Mouse (Mus musculus): Measurements from ENCODE around the gene Slc27a4.

Slc27a4 gene

DNA sequence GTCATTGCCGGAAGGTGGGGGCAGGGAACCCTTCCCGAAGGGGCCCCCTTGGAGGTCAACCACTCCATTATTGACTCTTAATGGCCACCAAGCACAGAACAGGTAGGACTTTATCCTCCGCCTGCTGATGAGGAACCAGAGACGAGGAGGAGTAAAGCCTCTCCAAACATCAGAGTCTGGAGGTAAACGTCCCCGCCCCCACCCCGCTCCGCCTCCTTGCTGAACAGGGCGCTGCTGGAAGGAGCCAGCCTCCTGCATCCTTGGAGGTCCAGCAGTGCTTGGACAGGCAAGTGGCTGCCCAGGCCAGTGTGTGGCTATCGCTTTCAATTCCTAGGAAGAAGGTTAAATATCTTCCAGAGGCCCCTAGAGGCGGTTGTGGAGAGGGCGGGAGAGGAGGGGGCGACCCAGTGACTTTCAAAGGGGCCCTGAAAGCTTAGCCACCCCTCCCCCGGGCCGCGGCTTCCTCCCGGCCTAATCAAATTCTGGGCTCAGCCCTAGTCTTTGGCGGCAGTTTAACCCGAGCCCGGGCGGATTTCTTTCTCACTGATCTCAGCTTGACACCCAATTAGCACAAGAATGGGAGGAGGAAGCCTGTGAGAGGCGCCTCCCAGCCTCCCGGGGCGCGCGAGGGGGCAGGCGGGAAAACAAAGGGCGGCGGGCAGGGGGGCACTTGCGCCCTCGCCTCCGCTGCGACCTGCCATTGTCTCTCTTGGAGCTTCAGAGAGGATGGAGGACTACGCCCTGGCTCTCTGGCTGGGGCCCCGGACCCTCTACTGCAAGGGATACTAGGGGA lies 17.8 kb downstream of the Slc27a4 start, which contains the start of gene Urm1:
Gene Urm1 (plus strand): TSS at position 51 of the 793 bp plus-strand sequence.
- peak; percentile 98 for DNase-seq

GRCm38 (mm10) chr2:29826318-29826925 lies 24.0 kb downstream of the Slc27a4 start:
- no peak for DNase-seq

GRCm38 (mm10) chr2:29826926-29827708 lies 24.7 kb downstream of the Slc27a4 start:
- peak; percentile 100 for DNase-seq

DNA sequence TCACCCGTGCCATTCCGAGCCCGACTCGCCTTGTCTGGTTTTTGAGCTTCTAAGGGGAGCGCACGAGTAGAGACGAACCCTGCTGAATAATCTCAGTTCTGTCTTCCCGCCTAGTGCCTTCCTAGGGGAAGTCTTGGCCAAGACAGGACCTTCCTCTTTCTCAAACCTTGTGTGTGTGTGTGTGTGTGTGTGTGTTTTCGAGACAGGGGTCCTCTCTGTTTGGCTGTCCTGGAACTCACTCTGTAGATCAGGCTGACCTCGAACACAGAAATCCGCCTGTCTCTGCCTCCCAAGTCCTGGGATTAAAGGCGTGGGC lies 25.2 kb downstream of the Slc27a4 start:
- no peak for DNase-seq

GRCm38 (mm10) chr2:29831106-29831505 lies 28.7 kb downstream of the Slc27a4 start:
- no peak for DNase-seq

GRCm38 (mm10) chr2:29833796-29834195 lies 31.4 kb downstream of the Slc27a4 start:
- DNase-seq = no peak

DNA sequence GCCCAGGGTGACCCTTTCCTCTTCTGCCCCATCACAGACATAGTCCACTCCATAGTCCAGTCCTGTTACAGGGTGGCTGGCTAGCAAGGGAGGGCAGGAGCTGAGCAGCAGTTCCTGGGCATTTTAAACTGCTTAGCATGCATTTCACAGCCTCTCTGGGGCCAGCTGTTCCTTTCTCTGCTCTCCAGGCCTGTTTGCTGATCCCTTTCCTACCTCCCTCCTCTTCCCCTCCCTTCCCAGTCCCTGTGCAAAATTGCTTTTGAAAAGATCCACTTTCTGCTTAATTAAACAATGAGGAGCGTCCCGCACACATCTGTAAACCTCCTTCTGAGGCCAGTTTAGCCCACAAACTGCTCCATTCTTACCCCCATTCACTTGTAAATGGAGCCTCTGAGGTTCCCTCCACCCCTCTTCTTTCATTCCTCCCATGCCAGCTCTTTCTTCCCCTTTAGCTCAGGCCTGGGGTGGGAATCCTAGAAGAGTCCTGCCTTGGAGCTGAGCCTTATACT lies 33.0 kb downstream of the Slc27a4 start:
- DNase-seq = no peak

DNA sequence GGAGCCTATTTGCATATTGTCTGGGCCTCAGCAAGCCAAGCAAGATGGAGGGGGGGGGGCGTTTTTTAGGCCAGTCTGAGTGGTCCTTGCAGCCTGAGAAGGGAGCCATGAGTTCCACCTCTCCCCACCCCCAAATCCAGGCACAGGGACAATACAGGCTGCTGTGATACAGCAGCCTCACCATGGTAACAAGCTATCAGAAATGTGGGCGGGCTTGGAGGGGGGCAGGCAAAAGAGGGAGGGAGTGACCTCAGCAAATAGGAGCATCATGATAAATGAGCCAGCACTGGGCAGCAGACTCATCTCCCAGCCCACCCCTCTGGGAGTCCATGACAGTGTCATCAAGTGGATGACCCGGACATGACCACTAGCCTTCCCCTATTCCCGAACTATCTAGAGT lies 37.0 kb downstream of the Slc27a4 start:
- no peak for DNase-seq

DNA sequence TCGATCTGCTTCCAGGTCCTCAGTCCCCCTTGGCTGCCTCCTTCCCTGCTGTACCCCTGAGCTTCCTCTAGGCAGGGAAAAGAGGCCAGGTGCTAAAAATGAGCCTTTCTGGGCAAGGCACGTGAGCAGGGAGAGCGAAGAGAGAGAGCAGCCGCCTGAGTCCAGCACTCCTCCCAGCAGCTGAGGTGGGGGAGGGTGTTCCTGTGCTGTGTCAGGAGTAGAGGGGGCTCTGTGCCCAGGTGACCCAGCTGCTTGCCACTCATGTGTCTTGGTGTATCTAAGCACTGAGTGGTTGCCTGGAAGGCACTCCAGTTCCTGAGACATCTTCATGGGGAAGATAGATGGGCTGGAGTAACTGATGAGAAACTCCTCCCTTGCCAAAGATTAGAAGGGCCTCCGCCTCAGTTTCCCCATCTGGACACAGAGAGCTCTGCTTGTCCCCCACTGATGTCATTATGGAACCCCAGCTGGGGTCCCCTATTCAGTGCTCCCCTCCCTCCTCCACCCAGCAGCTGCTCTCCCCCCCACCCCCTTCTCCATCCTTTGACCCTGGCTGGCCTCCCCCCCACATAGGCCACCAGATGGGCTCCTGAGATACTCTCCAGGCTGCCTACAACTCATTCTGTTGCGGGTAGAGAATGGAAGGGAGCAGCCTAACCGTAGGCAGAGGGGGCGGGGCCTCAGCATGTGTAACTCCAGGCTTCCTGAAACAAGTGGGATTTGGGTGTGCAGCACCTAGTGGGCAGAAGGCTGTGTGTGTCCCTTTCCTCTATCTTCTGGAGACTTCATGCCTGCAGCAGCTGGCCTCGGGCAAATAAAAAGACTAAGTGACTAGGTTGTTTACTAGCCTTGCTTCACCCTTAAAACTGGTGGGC lies 41.0 kb downstream of the Slc27a4 start:
- DNase-seq = no peak

- DNase-seq = no peak
Observed at GRCm38 (mm10) chr2:29844115-29844514, 41.7 kb downstream of the Slc27a4 start.

GRCm38 (mm10) chr2:29844661-29845060 lies 42.2 kb downstream of the Slc27a4 start:
- DNase-seq = no peak

DNA sequence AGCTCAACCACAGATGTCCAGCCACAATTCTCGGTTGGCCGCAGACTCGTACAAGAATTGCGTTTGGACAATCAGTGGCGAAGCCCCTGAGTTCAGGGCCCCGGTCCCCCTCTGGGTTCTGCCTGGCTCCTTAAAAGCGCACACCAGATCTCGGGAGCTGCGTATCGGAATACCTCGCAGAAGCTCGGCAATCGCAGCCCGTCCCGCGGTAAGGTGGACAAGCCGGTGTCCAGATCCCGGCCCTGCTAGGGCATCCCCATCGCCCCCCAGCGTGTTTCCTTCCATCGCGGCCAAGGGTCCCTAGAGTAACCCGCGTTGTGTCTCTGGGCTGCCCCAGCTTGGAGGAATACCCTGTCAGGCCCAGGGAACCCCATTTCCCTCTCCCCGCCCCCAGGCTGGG lies 43.2 kb downstream of the Slc27a4 start:
- DNase-seq = no peak

- DNase-seq = no peak
Observed at GRCm38 (mm10) chr2:29846061-29846853, 43.8 kb downstream of the Slc27a4 start.

- DNase-seq = no peak
Observed at GRCm38 (mm10) chr2:29846911-29847310, 44.5 kb downstream of the Slc27a4 start.

GRCm38 (mm10) chr2:29849041-29849440 lies 46.6 kb downstream of the Slc27a4 start:
- no peak for DNase-seq

DNA sequence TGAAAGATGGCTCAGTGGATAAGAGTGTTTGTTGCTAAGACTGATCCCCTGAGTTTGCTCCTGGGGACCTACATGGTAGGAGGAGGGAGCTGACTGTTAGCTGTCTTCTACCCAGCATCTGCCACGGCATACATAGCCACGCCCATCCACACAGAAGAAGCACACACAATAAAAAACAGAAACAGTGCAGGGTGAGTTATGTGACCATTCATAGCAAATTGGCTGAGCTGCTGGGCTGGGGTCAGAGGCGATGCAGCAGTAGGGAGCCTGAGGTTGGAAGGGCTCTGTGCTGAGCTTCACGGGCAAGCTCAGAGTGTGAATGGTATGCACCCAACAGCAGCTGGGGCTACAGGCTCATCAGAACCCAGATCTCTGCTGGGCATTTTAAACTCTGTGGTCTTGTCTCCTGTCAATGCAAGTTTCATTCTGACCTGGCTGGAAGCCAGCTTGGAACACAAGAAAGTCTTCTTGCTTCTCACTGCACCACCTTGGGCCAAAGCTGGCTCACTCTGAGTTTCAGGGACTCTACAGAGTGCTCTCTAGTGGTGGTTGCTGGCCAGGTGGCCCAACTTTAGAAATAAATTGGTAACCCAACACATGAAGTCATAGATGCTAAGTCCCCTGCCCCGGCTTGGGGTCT lies 47.5 kb downstream of the Slc27a4 start:
- DNase-seq = no peak

DNA sequence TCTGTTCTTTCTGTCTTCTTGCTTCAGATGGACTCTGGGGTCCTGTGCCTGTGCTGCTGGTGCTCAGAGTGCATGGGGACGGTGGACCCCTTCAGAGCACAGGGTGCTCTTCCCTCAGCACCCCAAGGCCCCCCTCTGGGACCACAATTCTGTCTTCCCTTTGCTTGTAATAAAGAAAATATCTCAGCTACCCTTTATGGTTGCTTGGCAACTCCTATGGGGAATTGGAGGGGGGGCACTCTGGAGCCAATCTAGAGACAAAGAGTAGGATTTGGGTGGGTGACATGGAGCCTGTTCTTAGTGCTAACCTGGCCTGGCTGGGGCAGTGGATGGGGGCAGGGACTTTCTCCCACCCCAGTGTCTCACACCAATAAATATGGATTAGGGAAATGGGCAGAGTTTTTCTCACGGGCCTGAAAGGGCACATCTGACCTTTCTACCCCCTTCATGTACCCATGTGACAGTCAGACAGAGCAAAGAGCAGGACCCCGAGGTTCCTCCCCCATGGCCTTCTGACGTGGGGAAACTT lies 50.6 kb downstream of the Slc27a4 start:
- DNase-seq = no peak

DNA sequence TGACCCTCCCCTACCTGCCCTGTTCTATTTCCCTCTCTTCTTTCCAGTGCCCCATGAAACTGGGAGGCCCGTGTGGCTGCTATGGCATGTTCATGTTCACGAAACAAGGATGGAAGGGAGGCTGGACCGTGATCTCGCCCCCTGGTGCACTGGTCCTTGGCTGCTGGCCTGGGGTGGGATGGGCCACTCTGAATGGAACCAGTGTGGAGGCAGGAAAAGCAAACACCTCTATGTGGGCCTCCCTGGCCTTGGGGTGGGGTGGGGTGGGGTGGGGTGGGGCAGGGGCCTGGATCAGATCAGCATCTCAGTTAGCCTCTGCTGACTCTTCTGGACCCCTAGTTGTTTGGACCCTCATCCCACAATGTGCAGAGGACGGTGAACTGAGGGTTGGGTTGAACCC lies 51.3 kb downstream of the Slc27a4 start:
- no peak for DNase-seq

DNA sequence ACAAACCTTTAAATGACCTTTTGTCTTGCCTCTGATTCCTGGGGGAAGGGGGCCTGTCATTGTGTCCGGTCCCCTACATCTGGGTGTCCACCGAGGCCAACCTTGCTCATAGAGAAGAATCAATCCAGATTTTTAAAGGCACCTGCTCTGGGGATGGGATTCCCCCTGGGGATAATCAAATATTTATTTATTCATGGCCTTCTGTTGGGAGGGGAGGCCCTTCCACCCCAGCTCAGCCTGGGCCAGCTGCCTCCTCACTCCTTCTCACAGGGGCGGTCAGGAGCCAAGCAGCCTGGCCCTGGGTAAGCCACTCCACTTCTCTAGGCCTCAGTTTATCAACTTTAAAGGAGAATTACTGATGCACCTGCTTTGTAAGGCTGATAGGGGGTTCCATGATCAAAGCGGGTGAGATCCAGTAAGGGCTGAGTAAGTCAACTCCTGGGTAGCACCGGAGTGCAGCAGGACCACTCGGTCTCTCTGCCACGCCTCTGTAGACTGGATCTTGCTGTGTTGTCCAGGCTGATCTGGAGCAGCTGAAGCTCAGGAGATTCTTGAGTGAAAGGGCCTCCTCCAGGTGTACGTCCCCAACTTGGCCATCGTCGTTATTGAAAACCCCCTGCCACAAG lies 53.3 kb downstream of the Slc27a4 start:
- DNase-seq = no peak

DNA sequence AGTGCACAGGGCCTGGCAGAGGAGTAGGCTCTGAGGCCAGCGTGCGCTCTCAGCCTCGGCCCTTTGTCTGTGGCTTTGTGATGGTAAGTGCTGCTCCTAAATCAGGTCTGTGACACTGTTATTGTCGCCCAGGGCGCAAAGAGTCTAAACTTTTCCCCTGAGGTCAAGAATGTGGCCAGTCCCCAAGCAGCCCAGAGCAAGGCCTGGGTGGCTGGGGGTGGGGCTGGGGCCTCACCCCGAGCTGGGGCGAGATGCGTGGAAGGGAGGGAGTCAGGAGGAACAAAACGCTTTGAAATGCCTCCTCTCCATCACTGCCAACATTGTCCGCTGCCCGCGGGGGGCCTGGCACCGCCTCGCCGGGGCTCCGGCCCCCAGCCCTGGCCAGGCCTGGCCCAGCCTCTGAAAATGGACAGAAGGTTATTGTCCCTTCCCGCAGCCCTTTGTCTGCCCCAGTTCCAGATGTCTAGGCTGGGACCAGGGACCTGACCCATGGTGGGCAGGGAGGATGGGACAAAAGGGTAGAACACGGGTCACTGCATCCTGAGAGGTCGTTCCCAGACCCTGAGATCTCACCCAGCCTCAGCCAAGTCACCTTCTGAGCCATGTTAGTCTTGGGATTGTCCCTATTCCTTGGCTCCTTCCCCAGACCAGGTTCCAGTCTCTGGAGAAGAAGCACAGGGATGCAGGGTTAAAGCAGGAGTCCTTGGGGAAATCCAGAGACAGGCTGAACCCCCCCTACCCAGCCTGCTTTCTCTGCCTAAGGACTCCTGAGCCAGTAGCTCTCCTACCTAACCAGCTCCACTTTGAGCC lies 54.2 kb downstream of the Slc27a4 start:
- DNase-seq = no peak

All from heart, adult 11 months (tissue).